Mouse (Mus musculus): Measurements from ENCODE around the gene Arntl. TPM values are rescaled to one million over a fixed set of nuclear protein-coding genes. Genes with fewer than 3 reads are reported as not detected.

Arntl gene
- polyA plus RNA-seq, 1 experiment, result 7.3 TPM

GRCm38 (mm10) chr7:113277245-113277644, 70.0 kb downstream of the Arntl start:
- DNase-seq, result no peak

GRCm38 (mm10) chr7:113278493-113278892, 71.2 kb downstream of the Arntl start:
- DNase-seq, result no peak
- TF ChIP-seq POLR2A (IDR thresholded peaks at IDR 0.05; ENCODE audit: low read depth, low read length) (no peak), CTCF (conservative IDR thresholded peaks at IDR 0.05; ENCODE audit: insufficient read depth, insufficient read length, low read depth, low read length) (no peak)

More at GRCm38 (mm10) chr7:113277245-113277644, 70.0 kb downstream of the Arntl start:
- no peaks in the 10 kb centered on the region; the same call in 1 of the 2 replicates for H3K4me1 ChIP-seq (ENCODE audit: control insufficient read depth, insufficient read depth, low read length)
- no peaks in the 10 kb centered on the region for H3K27me3 ChIP-seq (replicated peaks; ENCODE audit: control insufficient read depth, insufficient read depth, low read length)
- H3K27ac ChIP-seq (ENCODE audit: insufficient read depth, low read depth, low read length), result no peak overlapping the region
- H3K4me3 ChIP-seq (ENCODE audit: insufficient read depth, low read depth, low read length), result no peak overlapping the region
- H3K36me3 ChIP-seq (ENCODE audit: control insufficient read depth, insufficient read depth, low read length), result no peaks in the 10 kb centered on the region; the same call in 1 of the 2 replicates
- 59% methylated on average over 2 of the region's 2 CpGs for WGBS
- no peak for TF ChIP-seq CTCF (conservative IDR thresholded peaks at IDR 0.05; ENCODE audit: insufficient read depth, insufficient read length, low read depth, low read length)
- no peak for TF ChIP-seq POLR2A (IDR thresholded peaks at IDR 0.05; ENCODE audit: low read depth, low read length)

GRCm38 (mm10) chr7:113279246-113279645, 72.0 kb downstream of the Arntl start:
- Histone ChIP-seq H3K27ac (ENCODE audit: insufficient read depth, low read depth, low read length) (no peak overlapping the region), H3K36me3 (ENCODE audit: control insufficient read depth, insufficient read depth, low read length) (no peaks in the 10 kb centered on the region; the same call in 1 of the 2 replicates), H3K27me3 (replicated peaks; ENCODE audit: control insufficient read depth, insufficient read depth, low read length) (no peaks in the 10 kb centered on the region), H3K4me3 (ENCODE audit: insufficient read depth, low read depth, low read length) (no peak overlapping the region), H3K4me1 (ENCODE audit: control insufficient read depth, insufficient read depth, low read length) (no peaks in the 10 kb centered on the region; the same call in 1 of the 2 replicates)
- 78% methylated on average over 2 of the region's 2 CpGs for WGBS
- no peak for DNase-seq
- TF ChIP-seq POLR2A (IDR thresholded peaks at IDR 0.05; ENCODE audit: low read depth, low read length) (no peak), CTCF (conservative IDR thresholded peaks at IDR 0.05; ENCODE audit: insufficient read depth, insufficient read length, low read depth, low read length) (no peak)

More at GRCm38 (mm10) chr7:113278493-113278892, 71.2 kb downstream of the Arntl start:
- 83% methylated on average over 4 of the region's 4 CpGs for WGBS
- H3K36me3 ChIP-seq (ENCODE audit: control insufficient read depth, insufficient read depth, low read length), result no peaks in the 10 kb centered on the region; the same call in 1 of the 2 replicates
- H3K4me3 ChIP-seq (ENCODE audit: insufficient read depth, low read depth, low read length), result no peak overlapping the region
- no peaks in the 10 kb centered on the region for H3K27me3 ChIP-seq (replicated peaks; ENCODE audit: control insufficient read depth, insufficient read depth, low read length)
- no peaks in the 10 kb centered on the region; the same call in 1 of the 2 replicates for H3K4me1 ChIP-seq (ENCODE audit: control insufficient read depth, insufficient read depth, low read length)
- H3K27ac ChIP-seq (ENCODE audit: insufficient read depth, low read depth, low read length), result no peak overlapping the region

- WGBS, result 87% methylated on average over 2 of the region's 2 CpGs
- H3K36me3 ChIP-seq (ENCODE audit: control insufficient read depth, insufficient read depth, low read length), result peaks cover 3% of the 10 kb centered on the region
- no peak for TF ChIP-seq CTCF (conservative IDR thresholded peaks at IDR 0.05; ENCODE audit: insufficient read depth, insufficient read length, low read depth, low read length)
- no peak for TF ChIP-seq POLR2A (IDR thresholded peaks at IDR 0.05; ENCODE audit: low read depth, low read length)
Observed at GRCm38 (mm10) chr7:113285405-113285804, 78.1 kb downstream of the Arntl start.

GRCm38 (mm10) chr7:113289211-113289610, 81.9 kb downstream of the Arntl start:
- H3K27ac ChIP-seq (ENCODE audit: insufficient read depth, low read depth, low read length), result no peak overlapping the region
- no peak for TF ChIP-seq POLR2A (IDR thresholded peaks at IDR 0.05; ENCODE audit: low read depth, low read length)
- 95% methylated on average over 1 of the region's 1 CpGs for WGBS
- no peak for DNase-seq
- no peaks in the 10 kb centered on the region for H3K4me1 ChIP-seq (ENCODE audit: control insufficient read depth, insufficient read depth, low read length)
- no peaks in the 10 kb centered on the region for H3K27me3 ChIP-seq (replicated peaks; ENCODE audit: control insufficient read depth, insufficient read depth, low read length)
- no peak overlapping the region for H3K4me3 ChIP-seq (ENCODE audit: insufficient read depth, low read depth, low read length)
- H3K36me3 ChIP-seq (ENCODE audit: control insufficient read depth, insufficient read depth, low read length), result peaks cover 3% of the 10 kb centered on the region

More at GRCm38 (mm10) chr7:113285405-113285804, 78.1 kb downstream of the Arntl start:
- no peak for DNase-seq
- H3K27ac ChIP-seq (ENCODE audit: insufficient read depth, low read depth, low read length), result no peak overlapping the region
- no peak overlapping the region for H3K4me3 ChIP-seq (ENCODE audit: insufficient read depth, low read depth, low read length)
- no peaks in the 10 kb centered on the region for H3K4me1 ChIP-seq (ENCODE audit: control insufficient read depth, insufficient read depth, low read length)
- H3K27me3 ChIP-seq (replicated peaks; ENCODE audit: control insufficient read depth, insufficient read depth, low read length), result no peaks in the 10 kb centered on the region

GRCm38 (mm10) chr7:113291741-113292140, 84.5 kb downstream of the Arntl start:
- WGBS, result 87% methylated on average over 5 of the region's 5 CpGs
- H3K36me3 ChIP-seq (ENCODE audit: control insufficient read depth, insufficient read depth, low read length), result no peaks in the 10 kb centered on the region; the same call in 1 of the 2 replicates

GRCm38 (mm10) chr7:113292193-113292592, 84.9 kb downstream of the Arntl start:
- no peak for TF ChIP-seq POLR2A (IDR thresholded peaks at IDR 0.05; ENCODE audit: low read depth, low read length)
- no peak for TF ChIP-seq CTCF (conservative IDR thresholded peaks at IDR 0.05; ENCODE audit: insufficient read depth, insufficient read length, low read depth, low read length)
- Histone ChIP-seq H3K27me3 (replicated peaks; ENCODE audit: control insufficient read depth, insufficient read depth, low read length) (no peaks in the 10 kb centered on the region), H3K27ac (ENCODE audit: insufficient read depth, low read depth, low read length) (no peak overlapping the region), H3K36me3 (ENCODE audit: control insufficient read depth, insufficient read depth, low read length) (no peaks in the 10 kb centered on the region; the same call in 1 of the 2 replicates), H3K4me1 (ENCODE audit: control insufficient read depth, insufficient read depth, low read length) (no peaks in the 10 kb centered on the region), H3K4me3 (ENCODE audit: insufficient read depth, low read depth, low read length) (no peak overlapping the region)
- WGBS, result 83% methylated on average over 4 of the region's 4 CpGs
- DNase-seq, result no peak

More at GRCm38 (mm10) chr7:113291741-113292140, 84.5 kb downstream of the Arntl start:
- Histone ChIP-seq H3K27ac (ENCODE audit: insufficient read depth, low read depth, low read length) (no peak overlapping the region), H3K4me1 (ENCODE audit: control insufficient read depth, insufficient read depth, low read length) (no peaks in the 10 kb centered on the region), H3K27me3 (replicated peaks; ENCODE audit: control insufficient read depth, insufficient read depth, low read length) (no peaks in the 10 kb centered on the region), H3K4me3 (ENCODE audit: insufficient read depth, low read depth, low read length) (no peak overlapping the region)
- no peak for TF ChIP-seq CTCF (conservative IDR thresholded peaks at IDR 0.05; ENCODE audit: insufficient read depth, insufficient read length, low read depth, low read length)
- no peak for TF ChIP-seq POLR2A (IDR thresholded peaks at IDR 0.05; ENCODE audit: low read depth, low read length)
- DNase-seq, result no peak
